Mouse (Mus musculus): ENCODE data around the gene Ppcs. TPM values are rescaled to one million over a fixed set of nuclear protein-coding genes. Genes with fewer than 3 reads are reported as not detected.

The Ppcs gene
- polyA plus RNA-seq, 1 experiment from 2014 or later = 21.0 TPM

- Histone ChIP-seq H3K4me3 (peak within 1 kb of the TSS; percentile 66), H3K27me3 (peaks cover 13% of the 10 kb centered on the region), H3K9me3 (no peaks in the 10 kb centered on the region), H3K4me1 (peaks cover 4% of the 10 kb centered on the region; the same call in 1 of the 2 replicates), H3K27ac (replicated peaks) (peak within 1 kb of the TSS; percentile 74), H3K4me2 (replicated peaks) (peak within 1 kb of the TSS; percentile 70), H3K9ac (replicated peaks) (peak within 1 kb of the TSS; percentile 76), H3K36me3 (no peaks in the 10 kb centered on the region)
- peak; percentile 100 for ATAC-seq (ENCODE audit: low FRiP score, low read depth)
- under 1% methylated on average over 49 of the region's 49 CpGs for WGBS
These were observed 7.0 kb downstream of the Ppcs start, which contains the start of gene Ccdc30 for GRCm38 (mm10) chr4:119415072-119415753. Ccdc30 (minus strand) TSS chr4:119415521.

GRCm38 (mm10) chr4:119412791-119413190, 9.4 kb downstream of the Ppcs start:
- no peak for ATAC-seq (ENCODE audit: low FRiP score, low read depth)
- Histone ChIP-seq H3K9ac (replicated peaks) (no peak overlapping the region), H3K27ac (replicated peaks) (no peak overlapping the region), H3K27me3 (peaks cover 13% of the 10 kb centered on the region), H3K4me1 (peaks cover 4% of the 10 kb centered on the region; the same call in 1 of the 2 replicates), H3K4me3 (no peak overlapping the region), H3K9me3 (peaks cover 3% of the 10 kb centered on the region; the same call in 1 of the 2 replicates), H3K4me2 (replicated peaks) (no peak overlapping the region), H3K36me3 (no peaks in the 10 kb centered on the region)
- 85% methylated on average over 6 of the region's 6 CpGs for WGBS

GRCm38 (mm10) chr4:119411877-119412650, 10.2 kb downstream of the Ppcs start:
- 74% methylated on average over 12 of the region's 12 CpGs for WGBS
- H3K9me3 ChIP-seq = peaks cover 5% of the 10 kb centered on the region; the same call in 1 of the 2 replicates
- H3K4me3 ChIP-seq = no peak overlapping the region
- H3K4me2 ChIP-seq (replicated peaks) = no peak overlapping the region
- no peak overlapping the region for H3K9ac ChIP-seq (replicated peaks)
- peaks cover 4% of the 10 kb centered on the region; the same call in 1 of the 2 replicates for H3K4me1 ChIP-seq
- H3K36me3 ChIP-seq = no peaks in the 10 kb centered on the region
- peaks cover 6% of the 10 kb centered on the region for H3K27me3 ChIP-seq
- ATAC-seq (ENCODE audit: low FRiP score, low read depth) = no peak
- no peak overlapping the region for H3K27ac ChIP-seq (replicated peaks)

- WGBS = 64% methylated on average over 2 of the region's 2 CpGs
- Histone ChIP-seq H3K4me2 (replicated peaks) (no peak overlapping the region), H3K27me3 (no peaks in the 10 kb centered on the region), H3K4me3 (no peak overlapping the region), H3K9ac (replicated peaks) (no peak overlapping the region), H3K9me3 (peaks cover 26% of the 10 kb centered on the region), H3K36me3 (peaks cover 20% of the 10 kb centered on the region), H3K4me1 (no peaks in the 10 kb centered on the region), H3K27ac (replicated peaks) (no peak overlapping the region)
- no peak for ATAC-seq (ENCODE audit: low FRiP score, low read depth)
These were observed 18.8 kb downstream of the Ppcs start for GRCm38 (mm10) chr4:119403431-119403830.

GRCm38 (mm10) chr4:119400896-119401295, 21.3 kb downstream of the Ppcs start:
- Histone ChIP-seq H3K4me2 (replicated peaks) (no peak overlapping the region), H3K4me1 (no peaks in the 10 kb centered on the region), H3K27me3 (no peaks in the 10 kb centered on the region), H3K27ac (replicated peaks) (no peak overlapping the region), H3K36me3 (peaks cover 20% of the 10 kb centered on the region), H3K4me3 (no peak overlapping the region), H3K9me3 (peaks cover 20% of the 10 kb centered on the region), H3K9ac (replicated peaks) (no peak overlapping the region)
- no peak for ATAC-seq (ENCODE audit: low FRiP score, low read depth)
- 63% methylated on average over 7 of the region's 7 CpGs for WGBS

GRCm38 (mm10) chr4:119398751-119399150, 23.5 kb downstream of the Ppcs start:
- ATAC-seq (ENCODE audit: low FRiP score, low read depth) = no peak
- no peaks in the 10 kb centered on the region for H3K4me1 ChIP-seq
- peaks cover 17% of the 10 kb centered on the region for H3K36me3 ChIP-seq

GRCm38 (mm10) chr4:119390369-119390768, 31.9 kb downstream of the Ppcs start:
- no peak for ATAC-seq (ENCODE audit: low FRiP score, low read depth)
- Histone ChIP-seq H3K4me3 (no peak overlapping the region), H3K4me1 (no peaks in the 10 kb centered on the region), H3K27me3 (no peaks in the 10 kb centered on the region), H3K4me2 (replicated peaks) (no peak overlapping the region), H3K9ac (replicated peaks) (no peak overlapping the region), H3K9me3 (peaks cover 4% of the 10 kb centered on the region; the same call in 1 of the 2 replicates), H3K36me3 (0 out of 2 replicates have a peak, but pooled peaks cover 9% of the 10 kb centered on the region), H3K27ac (replicated peaks) (no peak overlapping the region)
- 88% methylated on average over 1 of the region's 1 CpGs for WGBS

More at GRCm38 (mm10) chr4:119398751-119399150, 23.5 kb downstream of the Ppcs start:
- H3K27me3 ChIP-seq = no peaks in the 10 kb centered on the region
- H3K4me2 ChIP-seq (replicated peaks) = no peak overlapping the region
- H3K27ac ChIP-seq (replicated peaks) = no peak overlapping the region
- WGBS = 88% methylated on average over 7 of the region's 7 CpGs
- no peak overlapping the region for H3K4me3 ChIP-seq
- peaks cover 17% of the 10 kb centered on the region for H3K9me3 ChIP-seq
- no peak overlapping the region for H3K9ac ChIP-seq (replicated peaks)

GRCm38 (mm10) chr4:119389184-119389583, 33.0 kb downstream of the Ppcs start:
- H3K9me3 ChIP-seq = peaks cover 4% of the 10 kb centered on the region; the same call in 1 of the 2 replicates
- no peaks in the 10 kb centered on the region for H3K27me3 ChIP-seq
- no peak overlapping the region for H3K27ac ChIP-seq (replicated peaks)
- H3K36me3 ChIP-seq = 0 out of 2 replicates have a peak, but pooled peaks cover 9% of the 10 kb centered on the region
- H3K9ac ChIP-seq (replicated peaks) = no peak overlapping the region
- H3K4me3 ChIP-seq = no peak overlapping the region
- no peaks in the 10 kb centered on the region for H3K4me1 ChIP-seq
- ATAC-seq (ENCODE audit: low FRiP score, low read depth) = no peak
- no peak overlapping the region for H3K4me2 ChIP-seq (replicated peaks)
- 67% methylated on average over 3 of the region's 3 CpGs for WGBS

- WGBS = 85% methylated on average over 7 of the region's 7 CpGs
- Histone ChIP-seq H3K9ac (replicated peaks) (no peak overlapping the region), H3K9me3 (no peaks in the 10 kb centered on the region), H3K4me1 (no peaks in the 10 kb centered on the region), H3K27me3 (no peaks in the 10 kb centered on the region), H3K36me3 (no peaks in the 10 kb centered on the region), H3K4me2 (replicated peaks) (no peak overlapping the region), H3K27ac (replicated peaks) (no peak overlapping the region), H3K4me3 (no peak overlapping the region)
- ATAC-seq (ENCODE audit: low FRiP score, low read depth) = no peak
These were observed 40.6 kb downstream of the Ppcs start for GRCm38 (mm10) chr4:119381471-119382190.

- Histone ChIP-seq H3K36me3 (no peaks in the 10 kb centered on the region), H3K27me3 (no peaks in the 10 kb centered on the region), H3K4me1 (no peaks in the 10 kb centered on the region), H3K4me3 (no peak overlapping the region), H3K9me3 (no peaks in the 10 kb centered on the region), H3K27ac (replicated peaks) (no peak overlapping the region), H3K4me2 (replicated peaks) (no peak overlapping the region), H3K9ac (replicated peaks) (no peak overlapping the region)
- WGBS = 86% methylated on average over 6 of the region's 6 CpGs
- ATAC-seq (ENCODE audit: low FRiP score, low read depth) = no peak
These were observed 52.8 kb downstream of the Ppcs start for GRCm38 (mm10) chr4:119369460-119369859.
